Mouse (Mus musculus): ENCODE measurements at regions not wholly inside any gene's neighbourhood (a gene's known extent, or its start where the extent isn't known, plus 50 kb on each side); places are given as distances from the start of the nearest gene placed in this dataset.

DNA sequence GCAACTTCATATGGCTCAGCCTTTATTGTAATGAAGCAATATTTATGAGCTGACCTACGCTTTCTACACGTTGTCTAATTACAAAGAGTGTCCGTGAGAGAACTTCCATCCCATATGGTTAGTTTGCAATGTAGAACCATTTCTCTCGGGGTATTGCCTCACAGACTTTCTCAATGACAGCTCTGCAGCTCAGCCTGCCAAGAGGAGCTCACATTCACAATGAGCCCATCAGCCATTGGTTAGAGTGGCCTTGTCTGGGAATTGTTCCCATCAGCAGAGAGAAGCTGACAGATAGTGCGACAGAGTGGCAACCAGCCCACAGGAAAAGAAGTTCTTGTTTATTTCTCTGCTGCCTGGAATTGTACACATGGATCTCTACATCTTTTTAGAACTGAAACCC is 409.7 kb downstream of the Zfp704 start:
- intact Hi-C loops (cut with DNase I): no loop called here

DNA sequence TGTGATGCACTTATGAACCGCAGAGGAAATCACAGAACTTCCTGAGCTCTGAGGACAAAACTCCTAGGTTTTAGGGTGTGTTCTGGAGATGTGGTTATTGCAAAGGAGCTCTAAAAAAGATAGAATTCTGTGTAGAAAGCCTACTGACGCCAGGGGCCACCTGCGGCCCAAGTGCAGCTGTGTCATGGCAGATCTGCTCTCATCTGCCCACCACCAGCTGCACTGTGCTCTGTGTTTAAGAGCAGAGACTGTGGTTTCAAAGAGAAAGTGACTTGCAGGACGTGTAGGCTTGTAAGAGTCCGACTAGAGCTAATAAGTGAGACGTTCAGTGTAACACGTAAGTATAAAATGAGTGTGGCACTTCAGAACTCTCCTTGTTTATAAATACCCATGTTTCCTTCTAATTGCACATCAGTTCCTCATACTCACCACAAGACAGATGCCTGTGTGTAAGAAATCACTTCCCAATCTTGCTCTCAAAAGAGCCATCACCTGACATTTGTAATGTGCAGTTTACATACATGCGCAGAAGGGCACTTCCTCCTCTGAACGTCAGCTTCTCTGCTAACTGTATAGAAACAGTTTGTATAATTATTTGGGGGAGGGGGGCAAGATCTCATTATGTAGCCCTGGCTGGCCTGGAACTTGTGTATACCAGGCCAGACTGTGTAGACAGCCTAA is 411.1 kb downstream of the Zfp704 start:
- intact Hi-C loops (cut with DNase I): no loop called here

DNA sequence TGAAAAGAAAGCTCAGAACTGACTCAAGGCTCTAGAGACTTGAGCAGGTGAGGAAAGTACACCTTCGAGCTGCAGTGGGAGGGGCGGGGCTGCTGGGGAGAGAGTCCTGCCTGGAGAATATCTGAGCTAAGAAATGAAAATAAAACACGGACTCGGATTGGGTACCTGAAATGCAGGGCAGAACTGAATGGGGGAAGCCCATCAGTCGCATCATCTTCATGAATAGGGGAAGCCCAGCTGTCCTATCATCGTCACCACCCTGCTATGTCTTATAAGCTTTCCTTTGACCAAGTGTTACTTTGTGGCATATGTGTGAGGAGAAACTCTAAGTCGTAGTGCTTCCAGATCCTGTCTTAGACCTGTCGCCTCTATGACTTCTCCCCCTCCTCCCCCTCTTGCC is 414.1 kb downstream of the Zfp704 start:
- intact Hi-C loops (cut with DNase I): no loop called here

DNA sequence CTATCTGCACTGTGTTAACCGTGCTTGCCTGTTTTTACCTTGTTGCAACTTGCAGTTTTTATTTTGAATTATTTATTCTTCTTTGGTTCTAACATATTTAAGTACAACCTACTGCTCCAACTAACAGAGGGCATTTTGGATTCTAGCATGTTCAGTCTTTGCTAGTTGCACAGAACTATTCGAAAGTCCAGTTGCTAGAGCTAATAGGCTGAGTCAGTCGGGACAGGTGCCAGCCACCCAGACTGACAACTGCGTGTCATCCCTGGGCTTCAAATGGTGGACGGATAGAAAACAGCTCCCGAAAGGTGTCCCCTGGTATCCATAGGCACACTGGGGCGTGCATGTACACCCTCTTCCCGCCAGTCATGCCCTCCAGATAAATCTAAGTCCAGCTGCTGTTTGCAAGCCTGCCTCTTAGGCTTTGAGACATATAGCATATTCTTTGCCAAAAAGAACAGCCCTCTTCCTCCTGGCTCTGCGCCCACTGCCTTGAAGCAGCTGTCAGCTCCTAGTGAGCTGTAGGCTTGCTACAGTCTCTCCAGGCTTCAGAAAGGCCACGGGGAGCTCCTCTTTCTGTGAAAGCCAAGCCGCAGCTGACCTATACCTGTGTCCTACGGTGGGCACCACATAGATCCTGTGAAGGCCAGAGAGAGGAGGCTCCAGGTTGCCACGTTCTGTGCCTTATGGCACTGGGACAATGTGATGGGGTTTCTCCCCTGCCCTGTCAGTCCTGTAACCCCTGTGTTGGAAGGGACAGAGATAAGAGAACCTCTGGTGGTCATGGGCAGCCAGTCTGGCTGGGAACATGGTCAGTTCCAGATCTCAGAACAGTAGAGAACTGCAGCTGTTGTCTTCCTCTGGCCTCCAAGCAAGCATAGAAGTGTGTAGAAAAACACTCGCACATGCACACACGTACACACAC is 420.3 kb downstream of the Zfp704 start:
- intact Hi-C loops (cut with DNase I): no loop called here

DNA sequence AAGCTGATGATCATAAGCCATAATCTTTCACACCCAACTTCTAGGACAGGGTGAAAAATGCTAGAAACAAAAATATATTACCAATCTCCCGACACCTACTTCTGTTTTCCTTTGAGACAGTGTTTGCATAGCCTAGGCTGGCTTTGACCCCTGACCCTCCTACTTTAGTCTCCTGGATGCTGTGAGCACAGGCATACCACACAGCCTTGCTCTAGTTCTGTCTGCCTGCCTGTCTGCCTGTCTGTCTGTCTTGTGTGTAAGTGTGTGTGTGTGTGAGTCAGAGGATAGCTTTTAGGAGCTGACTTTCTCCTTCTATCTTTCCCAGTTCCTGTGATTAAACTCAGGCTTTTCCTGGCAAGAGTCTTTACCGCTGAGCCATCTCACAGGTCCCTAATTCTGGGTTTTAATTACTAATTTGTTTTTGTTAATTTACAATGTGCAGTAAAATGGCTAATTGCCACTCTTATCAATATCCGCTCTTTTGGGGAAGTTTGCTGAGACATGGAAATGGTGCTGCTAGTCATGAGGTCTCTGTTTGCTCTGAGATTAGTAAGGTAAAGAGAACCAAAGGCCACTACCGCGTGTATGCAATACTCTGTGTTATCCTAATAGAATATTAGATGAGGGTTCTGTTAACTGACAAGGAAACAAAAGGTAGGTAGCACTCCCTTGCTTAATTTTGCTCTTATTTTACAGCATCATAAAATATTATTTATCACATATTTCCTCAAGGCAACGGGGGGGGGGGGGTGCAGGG is 423.3 kb downstream of the Zfp704 start:
- intact Hi-C loops (cut with DNase I): no loop called here

DNA sequence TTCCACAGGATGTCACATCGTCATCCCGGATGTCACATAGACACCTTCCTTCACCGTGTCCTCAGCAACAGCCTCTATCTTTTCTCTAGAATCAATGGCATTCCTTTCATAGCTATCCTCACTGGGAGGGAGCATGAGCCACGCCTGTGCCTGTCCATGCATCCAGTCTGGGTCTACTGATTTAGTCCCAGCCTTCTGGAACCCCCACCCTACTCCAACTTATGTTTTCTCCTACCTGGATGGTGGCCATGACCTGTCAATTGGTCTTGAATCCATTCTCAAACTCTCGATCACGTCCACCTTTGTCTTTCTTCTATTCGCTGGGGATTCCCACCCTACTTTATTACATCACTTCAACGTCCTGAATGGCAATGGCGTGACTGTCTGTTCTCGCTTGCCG is 428.3 kb downstream of the Zfp704 start:
- intact Hi-C loops (cut with DNase I): no loop called here

DNA sequence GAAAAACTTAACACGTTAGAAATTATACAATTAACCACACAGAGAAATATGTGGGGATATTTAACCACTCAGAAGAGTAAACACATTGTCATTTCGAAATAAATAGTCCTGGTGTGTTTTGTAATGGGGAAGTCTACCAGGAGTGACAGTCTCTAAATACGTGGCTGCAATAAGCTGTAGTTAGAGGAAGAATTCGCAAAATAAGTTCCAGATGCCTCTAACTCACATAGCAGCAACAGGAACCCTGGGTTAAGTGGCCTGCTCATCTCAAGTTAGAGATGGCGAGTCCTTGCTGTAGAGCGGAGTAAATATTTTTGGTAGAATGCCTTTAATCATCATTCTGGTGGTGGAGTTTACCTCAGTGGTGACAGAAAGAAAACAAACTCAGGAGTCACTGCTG is 430.2 kb downstream of the Zfp704 start:
- intact Hi-C loops (cut with DNase I): no loop called here

DNA sequence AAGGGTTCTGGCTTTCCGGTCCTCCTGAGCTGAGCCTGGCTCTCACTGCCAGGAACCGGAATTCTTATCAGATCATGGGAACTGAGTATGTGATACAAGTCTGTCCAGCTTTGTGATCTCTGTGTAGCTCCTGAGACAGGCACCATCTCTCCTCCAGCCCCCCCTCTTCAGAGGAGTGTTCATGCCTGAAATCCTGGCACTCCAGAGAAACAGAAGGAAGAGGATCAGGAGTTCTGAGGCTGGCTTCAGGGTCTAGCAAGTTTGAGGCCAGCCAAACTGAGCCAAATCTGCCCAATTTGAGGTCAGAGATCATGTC is 435.4 kb downstream of the Zfp704 start:
- intact Hi-C loops (cut with DNase I): no loop called here

DNA sequence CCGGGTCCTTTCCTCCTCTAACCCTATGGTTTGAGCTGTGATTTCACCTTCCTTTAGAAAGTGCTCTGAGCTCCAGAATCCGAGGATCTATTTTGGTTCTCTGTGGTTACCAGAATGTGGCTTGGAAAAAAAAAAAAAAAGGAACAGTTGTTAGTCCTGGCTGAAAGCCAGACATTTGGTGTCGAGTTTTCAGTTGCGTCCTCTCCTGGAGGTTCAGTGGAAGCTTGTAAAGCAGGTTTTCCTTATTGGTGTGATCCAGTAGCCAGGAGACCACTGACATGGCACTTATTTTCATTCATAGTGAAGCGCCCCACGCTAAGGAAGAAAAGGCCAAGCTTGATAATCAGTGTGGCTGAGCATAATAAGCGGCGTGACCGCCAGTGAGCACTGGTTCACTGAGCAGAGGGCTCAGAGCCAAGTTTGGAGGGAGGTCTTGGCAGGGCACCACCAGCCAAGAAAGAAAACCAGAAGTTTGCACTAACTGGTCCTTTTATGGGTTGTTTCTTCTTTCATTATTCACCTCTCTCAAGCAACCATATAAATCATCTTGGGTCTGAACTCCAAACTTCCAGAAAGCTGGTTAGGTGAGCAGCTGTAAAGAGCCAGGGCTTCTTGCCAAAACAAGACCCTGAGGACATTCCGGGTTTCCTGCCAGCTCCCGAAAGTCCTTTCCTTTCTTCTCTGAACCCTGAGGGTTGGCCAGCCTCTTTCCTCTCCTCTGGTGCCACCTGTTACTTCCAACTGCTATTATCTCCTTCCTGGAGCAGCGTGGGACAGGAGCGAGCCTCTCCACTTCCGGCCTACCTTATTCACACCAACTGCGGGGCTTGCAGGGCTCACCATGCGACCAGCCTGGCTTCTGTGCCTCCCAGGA is 436.0 kb downstream of the Zfp704 start:
- intact Hi-C loops (cut with DNase I): loop anchor here (2.0 kb wide), 1 partner anchor 35 kb away; no protein-coding TSS in a partner anchor

DNA sequence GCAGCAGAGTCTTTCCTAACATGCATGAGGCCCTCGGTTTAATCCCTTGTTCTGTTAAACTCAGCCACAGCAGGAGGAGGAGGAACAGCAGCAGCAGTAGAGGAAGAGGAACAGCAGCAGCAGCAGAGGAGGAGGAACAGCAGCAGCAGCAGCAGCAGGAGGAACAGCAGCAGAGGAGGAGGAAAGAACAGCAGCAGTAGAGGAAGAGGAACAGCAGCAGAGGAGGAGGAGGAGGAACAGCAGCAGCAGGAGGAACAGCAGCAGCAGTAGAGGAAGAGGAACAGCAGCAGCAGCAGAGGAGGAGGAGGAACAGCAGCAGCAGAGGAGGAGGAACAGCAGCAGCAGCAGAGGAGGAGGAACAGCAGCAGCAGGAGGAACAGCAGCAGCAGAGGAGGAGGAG is 437.9 kb downstream of the Zfp704 start:
- intact Hi-C loops (cut with DNase I): loop anchor here (2.0 kb wide), 1 partner anchor 33 kb away; no protein-coding TSS in a partner anchor

DNA sequence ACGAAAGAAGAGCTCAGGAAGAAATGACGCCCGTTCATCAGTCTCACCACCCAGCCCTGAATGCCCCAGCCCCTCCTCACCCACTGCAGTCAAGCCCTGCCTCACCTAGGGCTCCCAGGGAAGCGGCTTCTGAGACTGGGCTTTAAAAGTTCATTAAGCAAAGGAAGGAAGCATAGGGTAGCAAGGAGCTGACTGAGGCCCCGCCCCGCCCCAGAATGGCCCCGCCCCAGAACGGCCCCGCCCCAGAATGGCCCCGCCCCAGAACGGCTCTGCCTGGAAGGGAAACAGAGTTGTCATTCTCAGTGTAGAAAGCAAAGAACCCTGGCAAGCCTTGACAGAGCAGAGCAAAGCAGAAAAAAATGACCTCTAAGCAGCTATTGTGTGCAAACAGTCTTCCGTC is 440.9 kb downstream of the Zfp704 start:
- intact Hi-C loops (cut with DNase I): no loop called here

DNA sequence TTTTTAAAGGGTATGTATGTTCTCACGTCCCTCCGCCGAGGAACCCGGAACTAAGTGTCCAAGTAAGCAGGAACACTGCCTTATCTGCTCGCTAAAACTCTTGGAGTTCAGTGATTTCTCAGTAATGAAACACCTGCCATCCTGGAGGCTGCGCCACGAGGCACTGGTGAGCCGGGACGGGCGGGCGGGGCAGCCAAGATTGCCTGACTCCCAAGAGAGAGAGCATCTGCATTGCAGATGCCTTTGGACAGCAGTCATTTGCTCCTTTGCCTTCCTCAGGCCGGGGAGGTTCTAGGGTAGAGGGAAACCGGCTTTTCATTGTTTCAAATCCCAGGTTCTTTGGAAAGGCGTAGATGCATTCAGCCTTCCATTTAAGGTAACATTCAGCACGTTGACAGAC is 450.8 kb downstream of the Zfp704 start:
- intact Hi-C loops (cut with DNase I): no loop called here

DNA sequence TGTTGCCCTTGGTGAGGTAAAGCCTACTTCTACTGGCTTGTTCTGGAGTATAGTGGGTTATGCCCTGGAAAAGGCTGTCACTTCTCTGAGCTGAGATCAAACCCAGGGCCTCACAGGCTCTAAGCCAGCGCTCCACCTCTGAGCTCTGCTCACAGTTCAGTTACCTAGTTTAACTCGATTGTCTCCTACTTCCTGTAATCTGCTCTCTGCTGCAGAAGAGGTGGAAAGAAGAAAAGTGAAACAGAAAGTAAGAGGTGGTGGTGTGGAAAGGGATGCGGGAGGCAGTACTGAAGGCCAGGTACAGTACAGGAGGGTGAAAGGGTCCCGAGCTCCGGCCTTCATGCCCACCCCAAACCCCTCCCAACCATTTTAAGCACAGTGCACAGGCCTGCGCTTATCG is 455.7 kb downstream of the Zfp704 start:
- intact Hi-C loops (cut with DNase I): no loop called here

DNA sequence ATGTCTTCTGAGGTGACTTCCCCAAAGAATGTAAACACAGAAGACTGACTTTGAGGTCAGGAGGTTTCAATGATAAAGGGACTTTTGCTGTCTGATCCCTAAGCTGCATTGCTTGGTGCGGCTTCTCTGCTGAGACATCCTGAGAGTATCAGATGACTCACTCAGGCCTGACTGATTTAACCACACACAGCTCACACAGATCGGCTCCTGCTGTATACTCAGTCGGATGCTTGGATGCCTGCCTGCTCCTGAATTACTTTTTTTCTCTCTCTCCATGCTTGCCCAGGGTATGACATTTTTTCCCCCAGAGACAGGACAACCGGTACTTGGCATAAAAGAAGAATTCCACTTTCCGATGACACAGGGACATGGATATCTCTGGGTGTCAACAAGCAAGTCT is 456.2 kb downstream of the Zfp704 start:
- intact Hi-C loops (cut with DNase I): no loop called here

DNA sequence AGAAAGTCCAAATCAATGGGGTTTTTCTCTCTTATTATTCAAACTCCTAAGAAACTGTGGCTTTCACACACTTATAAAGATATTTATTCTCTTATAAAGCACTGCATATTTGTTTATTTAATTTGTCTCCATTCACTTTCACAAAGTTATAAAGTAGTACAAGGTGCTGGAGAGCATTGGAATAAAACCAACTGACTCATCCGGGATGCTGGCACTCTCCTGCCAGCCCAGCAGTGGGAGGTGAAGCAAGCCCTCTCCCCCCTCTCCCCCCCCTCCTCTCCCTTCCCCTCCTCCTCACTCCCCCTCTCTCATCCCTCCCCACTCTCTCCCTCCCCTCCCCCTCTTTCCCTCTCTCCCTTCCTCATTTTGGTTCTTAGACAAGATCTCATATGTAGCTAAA is 457.6 kb downstream of the Zfp704 start:
- intact Hi-C loops (cut with DNase I): no loop called here

DNA sequence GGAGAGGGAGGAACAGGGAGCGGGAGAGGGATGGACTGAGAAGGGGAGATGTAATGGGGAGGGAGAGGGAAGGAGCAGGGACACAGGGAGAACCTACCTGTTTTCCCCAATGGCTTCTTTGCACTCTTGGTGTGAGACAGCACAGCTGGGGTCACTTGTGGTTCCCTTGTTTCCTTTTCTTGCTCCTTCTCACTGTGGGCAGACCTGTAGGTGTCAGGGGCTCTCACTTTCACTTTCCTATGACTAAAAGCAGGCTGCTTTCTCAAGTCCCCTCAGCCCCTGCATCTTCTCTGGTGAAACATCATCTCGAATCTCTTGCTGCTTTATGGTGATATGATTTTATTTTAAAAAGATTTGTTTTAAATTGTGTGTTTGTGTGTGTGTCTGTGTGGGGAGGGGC is 458.3 kb downstream of the Zfp704 start:
- intact Hi-C loops (cut with DNase I): no loop called here

DNA sequence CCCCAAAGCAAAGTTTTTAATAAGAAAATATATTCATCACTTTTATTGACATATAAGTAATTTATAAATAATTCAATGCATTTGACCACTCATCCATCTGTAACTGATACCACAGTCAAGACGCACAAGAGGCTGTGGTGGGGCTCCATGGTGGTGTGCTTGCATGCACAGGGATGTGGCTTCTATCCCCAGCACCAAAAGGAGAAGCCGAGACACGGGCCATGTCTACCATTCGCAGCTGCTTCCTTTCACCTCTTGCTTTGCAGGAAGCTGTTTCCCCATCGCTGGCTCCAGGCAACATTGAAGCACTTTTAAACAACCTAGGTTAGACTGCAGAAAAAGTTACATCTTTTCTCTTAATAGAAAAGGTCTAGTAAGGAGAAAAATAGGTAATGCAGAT is 461.3 kb downstream of the Zfp704 start:
- intact Hi-C loops (cut with DNase I): no loop called here

DNA sequence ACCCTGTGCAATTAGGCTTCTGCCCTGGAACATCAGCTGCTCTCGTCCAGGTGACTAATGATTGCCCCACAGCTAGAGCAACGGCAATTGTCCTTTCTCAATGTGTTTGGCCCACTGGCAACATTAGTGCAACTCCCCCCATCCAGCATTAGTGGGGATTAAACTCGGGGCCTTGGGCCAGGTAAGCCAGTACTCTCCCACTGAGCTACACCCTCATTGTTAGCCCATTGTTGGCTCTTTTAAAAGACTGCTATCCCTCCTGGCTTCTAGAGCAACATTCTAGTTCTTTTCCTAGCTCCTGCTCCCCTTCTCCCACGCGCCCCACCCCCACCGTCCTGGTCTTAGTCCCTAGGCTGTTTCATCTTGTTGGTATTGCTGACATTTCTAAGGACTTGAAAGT is 463.4 kb downstream of the Zfp704 start:
- intact Hi-C loops (cut with DNase I): no loop called here

DNA sequence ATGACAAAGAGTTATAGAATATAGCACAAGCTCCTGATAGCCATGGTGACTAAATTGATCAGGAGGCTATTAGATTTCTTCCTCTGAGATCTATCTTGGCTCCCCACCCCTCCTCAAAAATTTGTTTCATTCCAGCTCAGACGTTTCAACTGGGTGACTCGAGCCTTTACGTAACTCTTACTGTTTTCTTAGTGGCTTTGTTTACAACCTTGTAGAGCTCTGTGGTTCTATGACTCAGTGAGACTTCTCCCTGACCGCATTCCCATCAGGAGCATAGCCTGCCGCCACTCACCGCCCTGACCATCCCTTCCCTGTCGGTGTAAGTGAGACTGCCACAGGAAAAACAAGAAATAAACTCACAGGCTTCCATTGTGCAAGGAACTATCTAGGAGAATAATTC is 464.3 kb downstream of the Zfp704 start:
- intact Hi-C loops (cut with DNase I): no loop called here

DNA sequence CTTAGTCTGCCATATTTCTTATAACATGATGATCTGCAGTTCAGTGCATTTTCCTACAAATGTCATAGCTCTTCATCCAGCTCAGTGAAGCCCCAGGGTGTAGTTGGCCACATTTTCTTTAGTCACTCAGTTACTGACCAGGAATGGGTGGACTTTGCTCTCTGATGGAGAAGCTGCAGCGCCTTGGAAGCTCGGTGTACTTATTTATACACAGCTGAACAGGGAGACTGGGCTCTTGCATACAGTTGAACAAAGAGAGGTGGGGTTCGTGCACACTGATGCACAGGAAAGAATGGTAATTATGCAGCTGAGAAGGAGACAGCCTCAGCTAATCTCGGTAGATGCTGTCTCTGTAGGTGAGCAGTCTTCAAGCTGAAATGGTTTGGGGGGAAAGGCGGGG is 468.0 kb downstream of the Zfp704 start:
- intact Hi-C loops (cut with DNase I): no loop called here

Measured in adrenal gland (tissue).